In genomic region chr17:26013711-26014110, GRCm38 (mm10) we compare ENCODE assay signal across 20 mouse cellular contexts. TPM values are rescaled to one million over a fixed set of nuclear protein-coding genes. Genes with fewer than 3 reads are reported as not detected.
A peak's percentile ranks its signal among the peaks of the same experiment; 100 is the strongest.
DNase-seq lines count a peak whose midpoint lies in the region; ATAC-seq and TF ChIP-seq lines count a peak whose summit lies in the region.
"Had no signal": no experiment of that assay in that cellular context is flagged by ENCODE, and none has a peak within 500 bp of the region (broad histone marks: within the 10 kb centered on the region; RNA-seq: fewer than 3 reads in every experiment).

No protein-coding gene starts in this region.

- H3K4me1 ChIP-seq in kidney, adult 2 months (ENCODE audit: control insufficient read depth, insufficient read depth, low read length), result peaks cover 19% of the 10 kb centered on the region; the same call in 1 of the 2 replicates
- no peaks in the 10 kb centered on the region for H3K4me1 ChIP-seq in hindbrain, postnatal 0 days (ENCODE audit: insufficient read depth, low read length)
- H3K4me1 ChIP-seq: forebrain, embryonic 12.5 days had no signal

- peaks cover 6% of the 10 kb centered on the region; the same call in 1 of the 2 replicates for H3K36me3 ChIP-seq in kidney, adult 2 months (ENCODE audit: control insufficient read depth, insufficient read depth, low read length)
- peaks cover 28% of the 10 kb centered on the region; the same call in 1 of the 2 replicates for H3K36me3 ChIP-seq in hindbrain, postnatal 0 days (ENCODE audit: insufficient read depth, low read length)
- H3K36me3 ChIP-seq: liver, embryonic 15.5 days had no signal

- DNase-seq in kidney, adult 2 months, result no peak
- DNase-seq in kidney, postnatal 10 days, result no peak
- DNase-seq in frontal cortex, postnatal 36 days (ENCODE audit: low spot score in 2 of 2), result peak; percentile 39 to 56
- peak; percentile 33 to 52 for DNase-seq in layer of hippocampus, postnatal 10 days (ENCODE audit: low spot score in 2 of 2)
- DNase-seq in right cerebral cortex, postnatal 25 days, result peak; percentile 44
- DNase-seq in hindbrain, postnatal 0 days (ENCODE audit: low spot score), result no peak
- DNase-seq in neural tube, embryonic 10.5 days (ENCODE audit: extremely low spot score, low spot score), result no peak
- DNase-seq: B cell, adult 2 months; cerebellum, adult 11 months; cerebellum, postnatal 14 days; heart, adult 2 months; kidney, adult 9 months; lung, postnatal 10 days; thymus, postnatal 4 days had no signal

- WGBS in kidney, adult 2 months, result 71% methylated on average over 10 of the region's 10 CpGs
- WGBS in hindbrain, postnatal 0 days, result 65% methylated on average over 10 of the region's 10 CpGs

- H3K27ac ChIP-seq in kidney, adult 2 months (ENCODE audit: insufficient read depth, low read depth, low read length), result 0 out of 2 replicates have a peak overlapping the region, but pooled peaks have one; percentile 39
- H3K27ac ChIP-seq in hindbrain, postnatal 0 days, result no peak overlapping the region
- H3K27ac ChIP-seq: forebrain, embryonic 12.5 days; heart, adult 2 months; heart, embryonic 15.5 days; hindbrain, embryonic 10.5 days; liver, embryonic 15.5 days had no signal

- no peaks in the 10 kb centered on the region for H3K27me3 ChIP-seq in kidney, adult 2 months (replicated peaks; ENCODE audit: control insufficient read depth, insufficient read depth, low read length)
- H3K27me3 ChIP-seq in hindbrain, postnatal 0 days (ENCODE audit: insufficient read depth, low read length), result no peaks in the 10 kb centered on the region
- H3K27me3 ChIP-seq: forebrain, embryonic 12.5 days; heart, embryonic 15.5 days; liver, embryonic 15.5 days had no signal

- H3K4me2 ChIP-seq in hindbrain, postnatal 0 days (ENCODE audit: low read depth, low read length), result no peak overlapping the region
- H3K4me2 ChIP-seq: forebrain, embryonic 12.5 days; heart, embryonic 15.5 days; liver, embryonic 15.5 days had no signal

- H3K4me3 ChIP-seq in kidney, adult 2 months (ENCODE audit: insufficient read depth, low read depth, low read length), result no peak overlapping the region
- H3K4me3 ChIP-seq in hindbrain, postnatal 0 days (ENCODE audit: low read length), result no peak overlapping the region
- H3K4me3 ChIP-seq: forebrain, embryonic 12.5 days; heart, adult 2 months; heart, embryonic 15.5 days; hindbrain, embryonic 10.5 days; liver, embryonic 15.5 days had no signal

- TF ChIP-seq POLR2A in kidney, adult 2 months (IDR thresholded peaks at IDR 0.05; ENCODE audit: low read depth, low read length), result no peak

- H3K9ac ChIP-seq in hindbrain, postnatal 0 days (replicated peaks; ENCODE audit: low read length), result no peak overlapping the region
- H3K9ac ChIP-seq: forebrain, embryonic 12.5 days; heart, embryonic 15.5 days; liver, embryonic 15.5 days had no signal

- ATAC-seq in hindbrain, postnatal 0 days, result no peak
- ATAC-seq: inflammation-experienced regulatory T-cells, adult 6 months; midbrain, embryonic 16.5 days had no signal

- TF ChIP-seq CTCF in kidney, adult 2 months (conservative IDR thresholded peaks at IDR 0.05; ENCODE audit: insufficient read depth, insufficient read length, low read depth, low read length), result no peak
- no peak for TF ChIP-seq CTCF in hindbrain, postnatal 0 days (IDR thresholded peaks at IDR 0.05; ENCODE audit: low read depth)

- H3K9me3 ChIP-seq in hindbrain, postnatal 0 days (ENCODE audit: low read length), result no peaks in the 10 kb centered on the region
- H3K9me3 ChIP-seq: forebrain, embryonic 12.5 days; heart, embryonic 15.5 days; hindbrain, embryonic 10.5 days; liver, embryonic 15.5 days had no signal

RNA-seq across cellular contexts. Expression of gene Capn15, which starts 28.1 kb away (rescaled TPM):
- polyA plus RNA-seq in kidney, adult 2 months (2012; rRNA removed), result 24.0 and 31.6 TPM in 2 replicates
- total RNA-seq in layer of hippocampus, postnatal 10 days (2021), result 10 to 100 TPM; 38.2 to 50.8 TPM
- total RNA-seq in hindbrain, postnatal 0 days (2014; rRNA removed), result 35.1 and 41.4 TPM in 2 replicates
- 19.0 and 20.1 TPM in 2 replicates for polyA plus RNA-seq in hindbrain, postnatal 0 days (2015; fragmentation: Nextera tagmentation; extraction: Ambion mirVana)

RNA-seq across cellular contexts. Expression of gene Rab11fip3, which starts 55.6 kb away (rescaled TPM):
- polyA plus RNA-seq in kidney, adult 2 months (2012; rRNA removed), result 454 and 517 TPM in 2 replicates
- total RNA-seq in layer of hippocampus, postnatal 10 days (2021), result 10 to 100 TPM; 69.6 to 79.3 TPM
- total RNA-seq in hindbrain, postnatal 0 days (2014; rRNA removed), result 34.7 and 41.9 TPM in 2 replicates
- 16.6 and 17.9 TPM in 2 replicates for polyA plus RNA-seq in hindbrain, postnatal 0 days (2015; fragmentation: Nextera tagmentation; extraction: Ambion mirVana)

Comparison
In these comparisons a context has a peak if more than half of its experiments do, and no peak if none do; other contexts are left out.
1. DNase-seq: peak in frontal cortex, postnatal 36 days (2 of 2), layer of hippocampus, postnatal 10 days (2 of 2) and right cerebral cortex, postnatal 25 days (single experiment); none in kidney, adult 2 months (single experiment), kidney, postnatal 10 days (single experiment), hindbrain, postnatal 0 days (single experiment) and neural tube, embryonic 10.5 days (single experiment).